Mouse (Mus musculus): ENCODE measurements around the gene Spr. TPM values are rescaled to one million over a fixed set of nuclear protein-coding genes. Genes with fewer than 3 reads are reported as not detected.

Gene Spr
- total and polyA plus RNA-seq, 3 experiments, result 34.7 to 92.3 (median 85.9) TPM

GRCm38 (mm10) chr6:85105033-85105615 lies 32.4 kb downstream of the Spr start:
- no peaks in the 10 kb centered on the region for H3K36me3 ChIP-seq (ENCODE audit: control insufficient read depth, insufficient read depth, low read length)
- no peaks in the 10 kb centered on the region for H3K27me3 ChIP-seq (ENCODE audit: control insufficient read depth, insufficient read depth, low read length)
- TF ChIP-seq POLR2A (IDR thresholded peaks at IDR 0.05; ENCODE audit: insufficient read depth, low read depth, low read length), result no peak
- DNase-seq, result no peak
- H3K9ac ChIP-seq (ENCODE audit: low read depth, low read length), result no peak overlapping the region
- intact Hi-C loops (cut with DNase I), result no loop called here
- no peaks in the 10 kb centered on the region for H3K79me2 ChIP-seq (replicated peaks; ENCODE audit: control insufficient read depth, insufficient read depth, low read length)
- H3K27ac ChIP-seq, result no peak overlapping the region
- H3K4me3 ChIP-seq, result no peak overlapping the region
- peaks cover 1% of the 10 kb centered on the region; the same call in 1 of the 2 replicates for H3K4me1 ChIP-seq (ENCODE audit: control insufficient read depth, insufficient read depth, low read length)
- WGBS, result 89% methylated on average over 10 of the region's 10 CpGs

GRCm38 (mm10) chr6:85103321-85103720 lies 34.2 kb downstream of the Spr start:
- no peak overlapping the region for H3K9ac ChIP-seq (ENCODE audit: low read depth, low read length)
- 89% methylated on average over 3 of the region's 3 CpGs for whole genome bisulfite sequencing
- no peaks in the 10 kb centered on the region for H3K27me3 ChIP-seq (ENCODE audit: control insufficient read depth, insufficient read depth, low read length)
- H3K4me1 ChIP-seq (ENCODE audit: control insufficient read depth, insufficient read depth, low read length), result peaks cover 1% of the 10 kb centered on the region; the same call in 1 of the 2 replicates
- H3K4me3 ChIP-seq, result no peak overlapping the region
- intact Hi-C loops (cut with DNase I), result no loop called here
- no peak for TF ChIP-seq EP300 (IDR thresholded peaks at IDR 0.05; ENCODE audit: insufficient read depth, low read depth, low read length)
- H3K27ac ChIP-seq, result no peak overlapping the region
- H3K79me2 ChIP-seq (replicated peaks; ENCODE audit: control insufficient read depth, insufficient read depth, low read length), result no peaks in the 10 kb centered on the region
- DNase-seq, result no peak
- no peaks in the 10 kb centered on the region for H3K36me3 ChIP-seq (ENCODE audit: control insufficient read depth, insufficient read depth, low read length)

DNA sequence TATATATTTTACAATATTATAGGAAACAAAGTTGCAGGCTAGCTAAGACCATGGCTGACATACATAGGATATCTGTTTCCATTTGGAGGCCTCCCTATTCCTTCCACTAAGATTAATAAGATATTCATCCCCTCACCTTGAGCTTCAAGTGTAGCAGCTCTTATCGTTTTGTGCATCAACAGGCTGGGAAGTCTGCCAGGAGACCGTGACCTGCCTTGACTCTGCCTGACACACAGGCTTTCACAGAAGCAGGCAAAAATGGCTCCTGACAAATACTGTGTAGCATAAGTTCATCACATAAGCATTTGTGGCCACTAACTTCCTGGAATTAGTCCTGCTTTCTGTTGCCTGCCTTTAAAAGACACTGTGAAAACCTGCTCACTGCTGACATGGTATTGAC lies 41.1 kb downstream of the Spr start:
- no peak overlapping the region for H3K4me3 ChIP-seq
- intact Hi-C loops (cut with DNase I), result no loop called here
- H3K27ac ChIP-seq, result no peak overlapping the region
- H3K79me2 ChIP-seq (replicated peaks; ENCODE audit: control insufficient read depth, insufficient read depth, low read length), result no peaks in the 10 kb centered on the region
- no peak overlapping the region for H3K9ac ChIP-seq (ENCODE audit: low read depth, low read length)
- no peaks in the 10 kb centered on the region for H3K36me3 ChIP-seq (ENCODE audit: control insufficient read depth, insufficient read depth, low read length)
- H3K27me3 ChIP-seq (ENCODE audit: control insufficient read depth, insufficient read depth, low read length), result no peaks in the 10 kb centered on the region
- 41% methylated on average over 2 of the region's 2 CpGs for WGBS
- no peaks in the 10 kb centered on the region for H3K4me1 ChIP-seq (ENCODE audit: control insufficient read depth, insufficient read depth, low read length)
- TF ChIP-seq EP300 (IDR thresholded peaks at IDR 0.05; ENCODE audit: insufficient read depth, low read depth, low read length) (no peak), CTCF (IDR thresholded peaks at IDR 0.05) (no peak), POLR2A (IDR thresholded peaks at IDR 0.05; ENCODE audit: insufficient read depth, low read depth, low read length) (no peak)
- no peak for DNase-seq

DNA sequence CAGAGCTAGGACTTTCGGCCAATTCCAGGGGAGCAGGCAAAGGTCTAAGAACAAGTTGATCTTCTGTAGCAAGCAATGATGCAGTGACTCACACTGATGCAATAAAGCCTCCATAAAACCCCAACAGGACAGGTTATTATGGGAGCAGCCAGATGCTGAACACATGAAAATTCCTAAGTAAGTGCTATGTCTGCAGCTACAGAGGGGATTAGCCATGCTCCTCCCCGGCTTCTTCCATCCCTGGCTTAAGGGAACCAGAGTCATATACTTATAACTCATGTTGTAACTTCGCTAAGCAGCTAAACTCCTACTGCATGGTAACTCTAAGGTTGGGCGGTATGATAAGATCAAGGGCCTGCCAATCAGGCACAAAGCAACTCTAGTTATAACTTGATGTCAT lies 50.1 kb downstream of the Spr start:
- WGBS, result 73% methylated on average over 4 of the region's 4 CpGs
- Histone ChIP-seq H3K27me3 (ENCODE audit: control insufficient read depth, insufficient read depth, low read length) (no peaks in the 10 kb centered on the region), H3K27ac (no peak overlapping the region), H3K36me3 (ENCODE audit: control insufficient read depth, insufficient read depth, low read length) (no peaks in the 10 kb centered on the region), H3K9ac (ENCODE audit: low read depth, low read length) (no peak overlapping the region), H3K79me2 (replicated peaks; ENCODE audit: control insufficient read depth, insufficient read depth, low read length) (no peaks in the 10 kb centered on the region), H3K4me1 (ENCODE audit: control insufficient read depth, insufficient read depth, low read length) (no peaks in the 10 kb centered on the region), H3K4me3 (no peak overlapping the region)
- DNase-seq, result no peak
- intact Hi-C loops (cut with DNase I), result no loop called here
- no peak for TF ChIP-seq EP300 (IDR thresholded peaks at IDR 0.05; ENCODE audit: insufficient read depth, low read depth, low read length)

GRCm38 (mm10) chr6:85086645-85087044 lies 50.9 kb downstream of the Spr start:
- intact Hi-C loops (cut with DNase I), result no loop called here
- DNase-seq, result no peak
- TF ChIP-seq CTCF (IDR thresholded peaks at IDR 0.05) (no peak), EP300 (IDR thresholded peaks at IDR 0.05; ENCODE audit: insufficient read depth, low read depth, low read length) (no peak), POLR2A (IDR thresholded peaks at IDR 0.05; ENCODE audit: insufficient read depth, low read depth, low read length) (no peak)
- H3K79me2 ChIP-seq (replicated peaks; ENCODE audit: control insufficient read depth, insufficient read depth, low read length), result no peaks in the 10 kb centered on the region
- no peak overlapping the region for H3K27ac ChIP-seq
- no peaks in the 10 kb centered on the region for H3K36me3 ChIP-seq (ENCODE audit: control insufficient read depth, insufficient read depth, low read length)
- H3K9ac ChIP-seq (ENCODE audit: low read depth, low read length), result no peak overlapping the region
- H3K4me3 ChIP-seq, result no peak overlapping the region
- no peaks in the 10 kb centered on the region for H3K4me1 ChIP-seq (ENCODE audit: control insufficient read depth, insufficient read depth, low read length)
- H3K27me3 ChIP-seq (ENCODE audit: control insufficient read depth, insufficient read depth, low read length), result no peaks in the 10 kb centered on the region
- WGBS, result 51% methylated on average over 3 of the region's 3 CpGs

Other genes with a start within 250 kb of the Spr start
- gene Exoc6b, start 68.3 kb downstream of the Spr start, total RNA-seq (2021), result 10 to 100 TPM; 15.6 to 20.8 TPM
- gene Exoc6b, start 68.3 kb downstream of the Spr start, polyA plus RNA-seq (2012; rRNA removed), result 6.2 and 10.9 TPM in 2 replicates
- not detected for gene Emx1, start 49.7 kb upstream of the Spr start, total RNA-seq (2021)
- gene Emx1, start 49.7 kb upstream of the Spr start, polyA plus RNA-seq (2012; rRNA removed), result not detected in 2 replicates
- 1 to 10 TPM; 4.2 to 5.3 TPM for gene Sfxn5, start 195.7 kb upstream of the Spr start, total RNA-seq (2021)
- 4.9 and 5.9 TPM in 2 replicates for gene Sfxn5, start 195.7 kb upstream of the Spr start, polyA plus RNA-seq (2012; rRNA removed)
- gene Rab11fip5, start 236.9 kb upstream of the Spr start, total RNA-seq (2021), result 10 to 100 TPM; 59.3 to 73.9 TPM
- 41.6 and 55.0 TPM in 2 replicates for gene Rab11fip5, start 236.9 kb upstream of the Spr start, polyA plus RNA-seq (2012; rRNA removed)